Mouse (Mus musculus) gastrocnemius, adult 2 months (tissue): ENCODE results near the gene Aco1. TPM values are rescaled to one million over a fixed set of nuclear protein-coding genes. Genes with fewer than 3 reads are reported as not detected.
"Not testable (repeated sequence)": the region's sequence is repeated elsewhere in the genome, so short reads cannot be mapped to it uniquely, and the experiment has no call there.

ENCODE experiments used
- DNase-seq: peaks from one replicate; pipeline ENCODE4 v3.0.0; 2022
- H3K27ac ChIP-seq: fragments of 200-600 bp; 2 replicates; pipeline ENCODE4 v1.8.1; 2022; ENCODE audit warnings: mild to moderate bottlenecking
- H3K4me3 ChIP-seq: fragments of 200-600 bp; 2 replicates; pipeline ENCODE4 v1.8.1; 2022; ENCODE audit warnings: mild to moderate bottlenecking, moderate library complexity
- CTCF ChIP-seq: fragments of 200-600 bp; IDR thresholded peaks from 2 replicates; pipeline ENCODE4 v1.8.1; 2022; ENCODE audit warnings: antibody characterized with exemption, mild to moderate bottlenecking, moderate library complexity
- intact Hi-C: fragments of 180-260 bp; cut with DNase I; formaldehyde crosslinking; loops from one replicate; pipeline ENCODE4 v1.15.1; 2025
- long read RNA-seq, 2 experiments: library from polyadenylated mRNA; stranded (forward); transcript quantifications; one replicate each; pipeline ENCODE4 v2.0.0; 2021
- total RNA-seq, 2 experiments: library from RNA; stranded (reverse); gene quantifications; 2 replicates each; pipeline ENCODE4 v1.2.3; 2021

Aco1 gene
- total RNA-seq = 10 to 100 TPM; 16.5 to 17.7 TPM
- long read RNA-seq, experiment 1, transcript Aco1-201 (21 exons, 3,832 nt) = major isoform, 45 of 51 reads
- long read RNA-seq, experiment 1, partial matches to known transcripts = 4 of 51 reads
- long read RNA-seq, experiment 1, other reads (novel, unspliced or antisense) = 2 of 51 reads
- long read RNA-seq, experiment 2, transcript Aco1-201 (21 exons, 3,832 nt) = major isoform, 37 of 41 reads
- long read RNA-seq, experiment 2, partial matches to known transcripts = 2 of 41 reads
- long read RNA-seq, experiment 2, other reads (novel, unspliced or antisense) = 2 of 41 reads

GRCm38 (mm10) chr4:40142743-40143532, at the start of gene Aco1:
Aco1 (plus strand) TSS chr4:40143081.
- TF ChIP-seq CTCF = no peak; the same call in 1 of the 2 replicates
- peak; percentile 97 for DNase-seq
- intact Hi-C loops = loop anchor here (2.0 kb wide), 1 partner anchor 136 kb away; the partner anchor contains the start of gene Ndufb6
- H3K27ac ChIP-seq = peak within 1 kb of the TSS; percentile 98
- peak within 1 kb of the TSS; percentile 97 for H3K4me3 ChIP-seq

- DNase-seq = no peak
- TF ChIP-seq CTCF = no peak
- intact Hi-C loops = no loop called here
Observed at GRCm38 (mm10) chr4:40094974-40095373, 47.9 kb upstream of the Aco1 start.

GRCm38 (mm10) chr4:40102996-40103395, 39.9 kb upstream of the Aco1 start:
- no peak for DNase-seq
- intact Hi-C loops = no loop called here
- TF ChIP-seq CTCF = no peak
- Histone ChIP-seq H3K4me3 (no peak overlapping the region), H3K27ac (no peak overlapping the region)

More at GRCm38 (mm10) chr4:40094974-40095373, 47.9 kb upstream of the Aco1 start:
- H3K27ac ChIP-seq = no peak overlapping the region
- H3K4me3 ChIP-seq = no peak overlapping the region

GRCm38 (mm10) chr4:40106004-40106536, 36.8 kb upstream of the Aco1 start:
- no peak for TF ChIP-seq CTCF
- no peak overlapping the region for H3K27ac ChIP-seq
- intact Hi-C loops = no loop called here
- H3K4me3 ChIP-seq = no peak overlapping the region
- DNase-seq = no peak

GRCm38 (mm10) chr4:40108030-40108429, 34.9 kb upstream of the Aco1 start:
- H3K4me3 ChIP-seq = no peak overlapping the region
- TF ChIP-seq CTCF = no peak
- intact Hi-C loops = no loop called here
- H3K27ac ChIP-seq = no peak overlapping the region
- no peak for DNase-seq

GRCm38 (mm10) chr4:40113173-40113572, 29.7 kb upstream of the Aco1 start:
- no peak for DNase-seq
- peak; percentile 15; the same call in 1 of the 2 replicates for TF ChIP-seq CTCF
- intact Hi-C loops = no loop called here
- no peak overlapping the region for H3K27ac ChIP-seq
- no peak overlapping the region for H3K4me3 ChIP-seq

- peak; percentile 30 for DNase-seq
- no peak for TF ChIP-seq CTCF
- intact Hi-C loops = no loop called here
- Histone ChIP-seq H3K4me3 (no peak overlapping the region), H3K27ac (no peak overlapping the region)
Observed at GRCm38 (mm10) chr4:40121221-40121620, 21.7 kb upstream of the Aco1 start.

- H3K4me3 ChIP-seq, H3K27ac ChIP-seq, intact Hi-C loops, DNase-seq: not testable (repeated sequence)
Observed at GRCm38 (mm10) chr4:40122291-40122690, 20.6 kb upstream of the Aco1 start.

- TF ChIP-seq CTCF = peak; percentile 87
- no peak overlapping the region for H3K27ac ChIP-seq
- DNase-seq = peak; percentile 80
- intact Hi-C loops = loop anchor here (1.0 to 2.0 kb wide), 2 partner anchors 48 to 152 kb away; no protein-coding TSS in a partner anchor
- no peak overlapping the region for H3K4me3 ChIP-seq
Observed at GRCm38 (mm10) chr4:40134468-40135102, 8.3 kb upstream of the Aco1 start.

- no peak for TF ChIP-seq CTCF
- no peak for DNase-seq
- H3K27ac ChIP-seq = no peak overlapping the region
- H3K4me3 ChIP-seq = no peak overlapping the region
- intact Hi-C loops = no loop called here
Observed at GRCm38 (mm10) chr4:40136519-40136918, 6.4 kb upstream of the Aco1 start.

GRCm38 (mm10) chr4:40139663-40140255, 3.1 kb upstream of the Aco1 start:
- TF ChIP-seq CTCF = no peak
- intact Hi-C loops = no loop called here
- DNase-seq = no peak
- H3K4me3 ChIP-seq = no peak overlapping the region
- no peak overlapping the region for H3K27ac ChIP-seq

- intact Hi-C loops = loop anchor here (2.0 kb wide), 1 partner anchor 135 kb away; the partner anchor contains the start of gene Ndufb6
- DNase-seq = no peak
- Histone ChIP-seq H3K4me3 (peak overlapping the region; percentile 97), H3K27ac (peak overlapping the region; percentile 98)
- no peak for TF ChIP-seq CTCF
Observed at GRCm38 (mm10) chr4:40143533-40143871, 621 bp downstream of the Aco1 start.
